Mouse (Mus musculus) limb, embryonic 15.5 days (tissue): ENCODE measurements around the gene Slc6a16. TPM values are rescaled to one million over a fixed set of nuclear protein-coding genes. Genes with fewer than 3 reads are reported as not detected.
"Not testable (repeated sequence)": the region's sequence is repeated elsewhere in the genome, so short reads cannot be mapped to it uniquely, and the experiment has no call there.

Source experiments
- ATAC-seq: fragments of 200-750 bp; cut with Nextera tagmentation; 2 replicates; pipeline ENCODE4 v1.8.0; 2017; ENCODE audit warnings: low read depth, moderate TSS enrichment; ENCODE audit not compliant: insufficient number of reproducible peaks, low FRiP score, low TSS enrichment
- H3K27ac ChIP-seq: fragments of 300-500 bp; sonication (generic); 2 replicates; pipeline ENCODE4 v1.5.1; 2015; ENCODE audit warnings: moderate library complexity, mild to moderate bottlenecking, inconsistent platforms
- H3K27me3 ChIP-seq: fragments of 300-500 bp; sonication (generic); 2 replicates; pipeline ENCODE4 v1.6.1; 2015; ENCODE audit warnings: inconsistent platforms
- H3K36me3 ChIP-seq: fragments of 300-500 bp; sonication (generic); 2 replicates; pipeline ENCODE4 v1.6.1; 2015; ENCODE audit warnings: inconsistent platforms
- H3K4me1 ChIP-seq: fragments of 300-500 bp; sonication (generic); 2 replicates; pipeline ENCODE4 v1.6.1; 2015; ENCODE audit warnings: inconsistent platforms
- H3K4me2 ChIP-seq: fragments of 300-500 bp; sonication (generic); 2 replicates; pipeline ENCODE4 v1.6.1; 2015; ENCODE audit warnings: mild to moderate bottlenecking, inconsistent platforms
- H3K4me3 ChIP-seq: fragments of 300-500 bp; sonication (generic); 2 replicates; pipeline ENCODE4 v1.5.1; 2015; ENCODE audit warnings: mild to moderate bottlenecking, inconsistent platforms
- H3K9ac ChIP-seq: fragments of 300-500 bp; sonication (generic); 2 replicates; pipeline ENCODE4 v1.6.1; 2015; ENCODE audit warnings: inconsistent platforms
- H3K9me3 ChIP-seq: fragments of 300-500 bp; sonication (generic); 2 replicates; pipeline ENCODE4 v1.6.1; 2016; ENCODE audit warnings: inconsistent platforms
- WGBS: fragments of 180-500 bp; shearing (Covaris S2); methylation state at CpG from one replicate; pipeline ENCODE4 v1.1.7; 2015; 5-methylcytosine and 5-hydroxymethylcytosine counted together
- polyA plus RNA-seq: library from polyadenylated mRNA; unstranded; fragments of >200 nt; fragmentation: Nextera tagmentation; extraction: Ambion mirVana; gene quantifications from 2 replicates; pipeline ENCODE4 v1.2.1, GENCODE M21; 2015

Slc6a16 gene
- polyA plus RNA-seq, 1 experiment from 2014 or later: not detected

DNA sequence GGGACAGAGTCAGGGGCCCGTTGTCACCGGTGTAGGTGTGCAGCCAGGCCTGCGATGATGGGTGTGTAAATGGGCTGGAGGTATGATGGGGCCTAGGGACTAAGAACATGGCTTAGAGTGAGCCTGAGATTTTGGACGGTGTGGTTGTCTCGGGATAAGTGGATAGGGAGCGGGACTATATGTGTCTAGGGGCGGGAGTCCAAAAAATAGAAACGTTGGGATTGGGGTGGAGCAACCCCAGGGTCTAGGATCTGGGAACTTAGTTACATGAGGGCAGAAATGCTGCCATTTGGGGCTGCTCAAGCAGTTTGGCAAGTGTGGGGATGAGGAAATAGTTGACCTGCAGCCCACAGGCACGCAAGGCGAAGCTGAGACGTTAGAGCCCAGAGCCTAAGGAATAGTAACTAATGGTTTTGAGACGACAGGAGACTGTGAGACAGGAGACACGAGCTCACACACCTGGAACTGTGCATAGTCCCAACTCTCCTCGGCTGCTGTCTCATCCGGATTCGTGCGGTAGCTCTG, 5.2 kb upstream of the Slc6a16 start:
- WGBS: 28% methylated on average over 17 of the region's 17 CpGs
- Histone ChIP-seq H3K27me3 (peaks cover 11% of the 10 kb centered on the region; the same call in 1 of the 2 replicates), H3K4me2 (peak overlapping the region; percentile 50), H3K4me1 (peaks cover 35% of the 10 kb centered on the region), H3K9ac (0 out of 2 replicates have a peak overlapping the region, but pooled peaks have one; percentile 31), H3K36me3 (peaks cover 32% of the 10 kb centered on the region), H3K27ac (peak overlapping the region; percentile 44; the same call in 1 of the 2 replicates), H3K4me3 (peak overlapping the region; percentile 30), H3K9me3 (no peaks in the 10 kb centered on the region)
- 0 out of 2 replicates have a peak, but pooled peaks have one; percentile 5 for ATAC-seq

DNA sequence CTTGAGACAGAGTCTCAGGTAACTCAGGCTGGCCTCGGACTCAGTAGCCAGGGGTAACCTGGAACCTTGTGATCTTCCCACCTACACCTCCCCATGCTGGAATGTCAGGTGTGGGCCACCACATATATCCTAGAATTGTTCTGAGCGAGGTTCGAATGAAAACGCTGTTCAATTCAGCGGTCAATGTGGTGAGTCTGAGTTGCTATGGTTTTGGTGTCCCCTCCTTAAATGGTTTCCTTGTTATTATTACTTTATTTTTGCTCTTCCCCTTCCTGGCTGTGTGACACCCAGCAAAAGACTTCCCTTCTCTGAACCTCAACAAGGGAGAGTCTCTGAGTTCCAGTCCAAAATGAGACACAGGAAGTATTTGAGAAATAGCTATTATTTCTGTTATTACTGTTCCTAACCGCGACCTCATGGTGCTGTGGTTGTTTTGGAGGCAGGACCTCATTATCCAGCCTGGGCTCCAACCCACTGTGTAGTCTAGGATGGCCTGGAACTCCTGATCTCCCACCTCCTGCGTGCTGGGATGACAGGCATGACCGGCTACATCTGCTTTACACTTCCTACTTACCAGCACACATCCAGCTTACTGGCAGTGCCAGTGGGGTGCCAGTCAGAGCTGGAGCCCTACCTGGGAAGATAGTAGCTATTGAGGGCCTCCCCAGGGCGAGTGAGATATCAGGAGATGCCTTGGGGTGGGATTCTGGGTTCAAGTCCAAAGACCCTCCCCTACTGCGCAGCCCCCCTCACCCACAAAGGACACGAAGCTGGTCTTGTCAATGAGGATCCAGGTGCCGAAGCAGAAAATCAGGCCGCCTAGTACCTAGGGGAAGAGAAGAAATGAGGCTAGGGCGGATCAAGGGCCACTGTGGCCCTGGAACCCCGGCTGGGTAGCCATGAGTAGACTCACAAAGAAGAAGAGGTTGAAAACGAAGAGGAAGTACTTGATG, 2.9 kb upstream of the Slc6a16 start:
- WGBS: 77% methylated on average over 17 of the region's 17 CpGs
- Histone ChIP-seq H3K9ac (no peak overlapping the region), H3K27ac (no peak overlapping the region), H3K9me3 (no peaks in the 10 kb centered on the region), H3K4me1 (peaks cover 37% of the 10 kb centered on the region), H3K4me3 (no peak overlapping the region), H3K27me3 (peaks cover 12% of the 10 kb centered on the region; the same call in 1 of the 2 replicates), H3K4me2 (no peak overlapping the region), H3K36me3 (peaks cover 9% of the 10 kb centered on the region)
- no peak for ATAC-seq

- no peak within 1 kb of the TSS for H3K4me2 ChIP-seq
- no peaks in the 10 kb centered on the region for H3K9me3 ChIP-seq
- no peak within 1 kb of the TSS for H3K27ac ChIP-seq
- no peak within 1 kb of the TSS for H3K4me3 ChIP-seq
- H3K4me1 ChIP-seq: peaks cover 31% of the 10 kb centered on the region
- ATAC-seq: no peak
- 43% methylated on average over 20 of the region's 20 CpGs for WGBS
- H3K27me3 ChIP-seq: peaks cover 12% of the 10 kb centered on the region; the same call in 1 of the 2 replicates
- H3K9ac ChIP-seq: no peak within 1 kb of the TSS
- H3K36me3 ChIP-seq: peaks cover 3% of the 10 kb centered on the region; the same call in 1 of the 2 replicates
Observed at GRCm38 (mm10) chr7:45238723-45239496, 2.0 kb upstream of the Slc6a16 start, which contains the start of gene Cd37. TSS of gene Cd37 (minus strand) at chr7:45239115.

DNA sequence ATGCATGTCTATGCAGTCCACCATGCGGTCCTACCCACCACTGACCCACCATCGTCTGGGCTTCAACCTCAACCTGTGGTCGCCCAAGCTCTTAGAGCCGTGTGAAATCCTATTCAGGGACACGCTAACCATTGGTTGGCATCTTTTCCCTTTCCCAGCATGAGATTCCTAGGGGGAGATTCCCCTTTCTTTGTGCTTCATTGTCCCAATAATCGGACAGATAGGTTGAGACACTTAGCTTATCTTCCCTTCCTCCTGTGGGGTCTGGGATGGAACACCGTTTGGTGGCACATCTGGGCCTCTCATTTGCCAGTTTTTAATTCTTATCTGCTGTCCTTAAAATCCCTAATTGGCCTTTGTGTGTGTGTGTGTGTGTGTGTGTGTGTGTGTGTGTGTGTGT, 776 bp upstream of the Slc6a16 start:
- no peak overlapping the region for H3K4me3 ChIP-seq
- ATAC-seq: no peak
- H3K9ac ChIP-seq: no peak overlapping the region
- no peak overlapping the region for H3K27ac ChIP-seq
- 85% methylated on average over 7 of the region's 7 CpGs for WGBS
- H3K9me3 ChIP-seq: no peaks in the 10 kb centered on the region
- no peak overlapping the region for H3K4me2 ChIP-seq
- H3K36me3 ChIP-seq: no peaks in the 10 kb centered on the region
- H3K4me1 ChIP-seq: peaks cover 19% of the 10 kb centered on the region
- peaks cover 12% of the 10 kb centered on the region; the same call in 1 of the 2 replicates for H3K27me3 ChIP-seq

DNA sequence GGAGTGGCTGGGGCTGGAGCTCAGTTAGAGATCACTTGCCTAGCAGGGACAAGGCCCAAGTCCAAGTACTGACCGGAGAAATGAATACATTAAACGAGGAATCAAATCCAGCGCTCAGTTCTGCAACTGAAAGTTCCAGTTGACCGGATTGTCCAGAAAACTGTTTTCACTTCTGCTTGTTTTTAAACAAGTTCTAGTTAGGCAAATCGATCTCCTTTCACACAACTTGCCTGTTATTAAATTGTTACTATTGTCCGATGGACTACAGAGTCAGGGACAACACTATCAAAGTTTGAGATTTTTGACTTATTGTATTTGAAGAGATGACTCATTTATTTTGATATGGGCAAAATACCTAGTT, 484 bp downstream of the Slc6a16 start:
- no peak for ATAC-seq
- H3K27me3 ChIP-seq: peaks cover 12% of the 10 kb centered on the region; the same call in 1 of the 2 replicates
- H3K4me2 ChIP-seq: no peak overlapping the region
- no peaks in the 10 kb centered on the region for H3K36me3 ChIP-seq
- H3K27ac ChIP-seq: no peak overlapping the region
- no peak overlapping the region for H3K4me3 ChIP-seq
- no peaks in the 10 kb centered on the region for H3K9me3 ChIP-seq
- H3K9ac ChIP-seq: no peak overlapping the region
- H3K4me1 ChIP-seq: peaks cover 9% of the 10 kb centered on the region
- 82% methylated on average over 6 of the region's 6 CpGs for WGBS

- Histone ChIP-seq H3K9ac (no peak overlapping the region), H3K9me3 (no peaks in the 10 kb centered on the region), H3K36me3 (no peaks in the 10 kb centered on the region), H3K4me2 (no peak overlapping the region), H3K4me3 (no peak overlapping the region), H3K4me1 (no peaks in the 10 kb centered on the region), H3K27me3 (no peaks in the 10 kb centered on the region), H3K27ac (no peak overlapping the region)
- 28% methylated on average over 3 of the region's 3 CpGs for WGBS
- ATAC-seq: no peak
Observed at GRCm38 (mm10) chr7:45247666-45248065, 6.8 kb downstream of the Slc6a16 start.

- no peaks in the 10 kb centered on the region for H3K4me1 ChIP-seq
- no peak overlapping the region for H3K4me2 ChIP-seq
- H3K9me3 ChIP-seq: no peaks in the 10 kb centered on the region
- no peak for ATAC-seq
- H3K27ac ChIP-seq: no peak overlapping the region
- 84% methylated on average over 8 of the region's 8 CpGs for WGBS
- H3K4me3 ChIP-seq: no peak overlapping the region
- no peaks in the 10 kb centered on the region for H3K27me3 ChIP-seq
- no peak overlapping the region for H3K9ac ChIP-seq
- no peaks in the 10 kb centered on the region for H3K36me3 ChIP-seq
Observed at GRCm38 (mm10) chr7:45253806-45254205, 12.9 kb downstream of the Slc6a16 start.

- H3K4me1 ChIP-seq, H3K9me3 ChIP-seq, H3K4me3 ChIP-seq, H3K27ac ChIP-seq, H3K9ac ChIP-seq, H3K27me3 ChIP-seq, ATAC-seq, H3K36me3 ChIP-seq, H3K4me2 ChIP-seq: not testable (repeated sequence)
- WGBS: 79% methylated on average over 6 of the region's 7 CpGs
Observed at GRCm38 (mm10) chr7:45255822-45256221, 14.9 kb downstream of the Slc6a16 start.

- no peaks in the 10 kb centered on the region for H3K27me3 ChIP-seq
Observed at GRCm38 (mm10) chr7:45257063-45257840, 16.4 kb downstream of the Slc6a16 start.

DNA sequence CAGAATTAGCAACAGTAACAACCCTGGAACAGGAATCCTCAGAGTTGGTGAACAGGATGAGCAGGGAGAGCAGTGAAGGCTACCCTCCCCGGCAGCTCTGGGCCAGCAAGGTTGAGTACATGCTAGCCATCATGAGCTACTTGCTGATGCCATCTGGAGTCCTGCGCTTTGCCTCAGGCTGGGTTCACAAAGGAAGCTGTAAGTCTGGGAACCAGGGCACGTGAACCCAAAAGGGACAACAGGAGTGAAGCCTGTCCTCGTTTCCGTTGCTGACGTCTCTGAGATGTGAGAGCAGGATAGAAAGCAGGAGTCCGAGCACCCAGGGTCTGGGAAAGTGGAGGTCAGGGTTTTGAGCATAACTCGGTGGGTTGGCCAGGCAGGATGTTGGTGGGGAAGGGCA, 18.4 kb downstream of the Slc6a16 start:
- 77% methylated on average over 8 of the region's 8 CpGs for WGBS
- H3K4me2 ChIP-seq: no peak overlapping the region
- no peak for ATAC-seq
- H3K27ac ChIP-seq: no peak overlapping the region
- H3K4me3 ChIP-seq: no peak overlapping the region
- H3K9ac ChIP-seq: no peak overlapping the region
- no peaks in the 10 kb centered on the region for H3K27me3 ChIP-seq
- H3K9me3 ChIP-seq: no peaks in the 10 kb centered on the region
- no peaks in the 10 kb centered on the region for H3K4me1 ChIP-seq
- H3K36me3 ChIP-seq: no peaks in the 10 kb centered on the region

More at GRCm38 (mm10) chr7:45257063-45257840, 16.4 kb downstream of the Slc6a16 start:
- ATAC-seq: no peak
- Histone ChIP-seq H3K9me3 (no peaks in the 10 kb centered on the region), H3K4me2 (no peak overlapping the region), H3K36me3 (no peaks in the 10 kb centered on the region), H3K4me1 (no peaks in the 10 kb centered on the region), H3K27ac (no peak overlapping the region), H3K4me3 (no peak overlapping the region), H3K9ac (no peak overlapping the region)
- 57% methylated on average over 11 of the region's 11 CpGs for WGBS

DNA sequence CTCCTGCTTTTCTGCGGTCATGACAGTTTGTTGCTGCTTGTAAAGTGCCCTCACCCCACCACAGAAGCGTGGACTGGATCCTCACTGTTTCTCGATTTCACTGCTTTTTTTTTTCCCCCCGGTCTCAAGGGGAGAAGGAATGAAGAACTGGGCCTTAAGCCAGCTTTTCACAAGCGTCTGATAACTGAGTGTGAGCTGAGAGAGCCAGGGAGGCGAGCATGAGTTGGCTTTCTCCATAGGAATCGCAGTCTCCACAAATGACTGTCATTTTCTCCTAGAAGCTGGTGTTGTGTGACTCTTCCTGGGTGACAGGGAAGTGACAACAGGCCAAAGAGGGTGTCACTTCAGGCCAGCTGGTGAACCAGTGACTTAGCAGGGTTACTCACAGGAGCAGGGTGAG, 21.4 kb downstream of the Slc6a16 start:
- Histone ChIP-seq H3K36me3 (no peaks in the 10 kb centered on the region), H3K27ac (no peak overlapping the region), H3K9me3 (no peaks in the 10 kb centered on the region), H3K4me2 (no peak overlapping the region), H3K9ac (no peak overlapping the region), H3K4me1 (no peaks in the 10 kb centered on the region), H3K27me3 (no peaks in the 10 kb centered on the region), H3K4me3 (no peak overlapping the region)
- no peak for ATAC-seq
- 34% methylated on average over 7 of the region's 7 CpGs for WGBS
